Mouse (Mus musculus): ENCODE measurements around the gene Exosc10.

GRCm38 (mm10) chr4:148598826-148599225, 40.6 kb downstream of the Exosc10 start:
- TF ChIP-seq GATA1 (IDR thresholded peaks at IDR 0.05; ENCODE audit: borderline replicate concordance, low read length) (no peak), FLI1 (IDR thresholded peaks at IDR 0.05; ENCODE audit: low read length) (no peak)
